Mouse (Mus musculus) cortical plate, adult 2 months (tissue): ENCODE measurements around the gene Gm49661.

Source experiments
- CTCF ChIP-seq: fragments of 200-500 bp; IDR thresholded peaks from 2 replicates; pipeline ENCODE4 v1.5.1; 2011; ENCODE audit warnings: mild to moderate bottlenecking, control low read depth, low read length; ENCODE audit not compliant: insufficient read depth; ENCODE audit errors: extremely low read depth
- POLR2A ChIP-seq: fragments of 200-500 bp; IDR thresholded peaks from 2 replicates; pipeline ENCODE4 v1.6.1; 2011; ENCODE audit warnings: mild to moderate bottlenecking, low read length, control low read depth; ENCODE audit not compliant: insufficient read depth; ENCODE audit errors: extremely low read depth

DNA sequence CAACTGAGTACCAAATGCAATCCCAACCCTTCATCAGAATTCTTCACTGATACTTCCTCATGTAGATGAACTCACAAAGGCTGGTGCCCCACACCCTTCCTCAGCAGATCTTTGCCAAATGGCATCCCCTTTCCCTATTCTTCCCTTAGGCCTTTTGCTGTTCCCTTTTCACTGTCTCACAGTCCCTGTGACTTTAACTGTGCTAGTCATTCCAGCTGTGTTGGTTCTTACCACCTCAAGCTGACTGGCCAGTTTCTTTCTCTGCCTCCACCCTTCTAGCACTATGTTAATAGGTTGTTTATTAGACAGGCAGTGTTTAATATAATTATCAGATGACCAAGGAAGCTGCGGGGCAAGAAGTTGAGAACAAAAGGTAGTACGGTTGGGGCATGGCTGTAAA is 583 bp downstream of the Gm49661 start:
- no peak for TF ChIP-seq POLR2A
- TF ChIP-seq CTCF = no peak
